10 mouse cellular contexts compared by ENCODE assay signal in genomic region chr2:128738725-128739258, GRCm38 (mm10). TPM values are rescaled to one million over a fixed set of nuclear protein-coding genes. Genes with fewer than 3 reads are reported as not detected.
DNase-seq lines count a peak whose midpoint lies in the region; ATAC-seq and TF ChIP-seq lines count a peak whose summit lies in the region.
"Had no signal": no experiment of that assay in that cellular context is flagged by ENCODE, and none has a peak within 500 bp of the region (broad histone marks: within the 10 kb centered on the region; RNA-seq: fewer than 3 reads in every experiment).

No protein-coding gene starts in this region.

- no peak for ATAC-seq in kidney, embryonic 16.5 days (ENCODE audit: low FRiP score, low TSS enrichment)

- 80% methylated on average over 10 of the region's 10 CpGs for WGBS in heart, embryonic 10.5 days
- 88% methylated on average over 10 of the region's 10 CpGs for WGBS in kidney, embryonic 16.5 days

- intact Hi-C loops in left cerebral cortex, adult 2 months (cut with DNase I), result loop anchor here (1.0 to 2.0 kb wide), 2 partner anchors 29 to 38 kb away; no protein-coding TSS in a partner anchor

- peak; percentile 95 for DNase-seq in heart, adult 11 months
- DNase-seq in heart, embryonic 10.5 days (ENCODE audit: low spot score), result no peak
- DNase-seq in adipocyte (ENCODE audit: low spot score), result peak; percentile 95
- peak; percentile 93 for DNase-seq in fibroblast of lung, adult 2 months (ENCODE audit: low read depth)
- DNase-seq in left cerebral cortex, adult 2 months (ENCODE audit: extremely low spot score in 1 of 2, low spot score in 2 of 2), result peak; percentile 43 to 49
- peak; percentile 39 for DNase-seq in right cerebral cortex, postnatal 25 days
- DNase-seq in kidney, postnatal 10 days, result no peak
- DNase-seq: liver, embryonic 13.5 days had no signal

- H3K36me3 ChIP-seq in heart, embryonic 10.5 days, result 0 out of 2 replicates have a peak, but pooled peaks cover 11% of the 10 kb centered on the region
- H3K36me3 ChIP-seq in kidney, embryonic 16.5 days (ENCODE audit: insufficient read depth, low read length), result no peaks in the 10 kb centered on the region; the same call in 1 of the 2 replicates

- peaks cover 16% of the 10 kb centered on the region for H3K4me1 ChIP-seq in heart, embryonic 10.5 days
- no peaks in the 10 kb centered on the region for H3K4me1 ChIP-seq in kidney, embryonic 16.5 days (ENCODE audit: insufficient read depth, low read length)
- H3K4me1 ChIP-seq: liver, embryonic 13.5 days had no signal

- H3K9me3 ChIP-seq in heart, embryonic 10.5 days, result no peaks in the 10 kb centered on the region
- no peaks in the 10 kb centered on the region for H3K9me3 ChIP-seq in kidney, embryonic 16.5 days (ENCODE audit: low read length)
- H3K9me3 ChIP-seq: embryonic facial prominence, embryonic 12.5 days; liver, embryonic 13.5 days had no signal

- TF ChIP-seq CTCF in left cerebral cortex, adult 2 months (IDR thresholded peaks at IDR 0.05), result no peak

- H3K4me3 ChIP-seq in heart, embryonic 10.5 days, result no peak overlapping the region
- no peak overlapping the region for H3K4me3 ChIP-seq in left cerebral cortex, adult 2 months
- no peak overlapping the region for H3K4me3 ChIP-seq in kidney, embryonic 16.5 days (ENCODE audit: low read length)
- H3K4me3 ChIP-seq: embryonic facial prominence, embryonic 12.5 days; liver, embryonic 13.5 days had no signal

- no peaks in the 10 kb centered on the region for H3K27me3 ChIP-seq in heart, embryonic 10.5 days (ENCODE audit: insufficient read depth, poor library complexity, severe bottlenecking)
- no peaks in the 10 kb centered on the region for H3K27me3 ChIP-seq in kidney, embryonic 16.5 days (ENCODE audit: insufficient read depth, low read length)
- H3K27me3 ChIP-seq: embryonic facial prominence, embryonic 12.5 days; liver, embryonic 13.5 days had no signal

- H3K4me2 ChIP-seq in kidney, embryonic 16.5 days (replicated peaks; ENCODE audit: low read depth, low read length), result no peak overlapping the region
- H3K4me2 ChIP-seq: embryonic facial prominence, embryonic 12.5 days; liver, embryonic 13.5 days had no signal

- H3K27ac ChIP-seq in heart, embryonic 10.5 days, result no peak overlapping the region
- H3K27ac ChIP-seq in left cerebral cortex, adult 2 months, result no peak overlapping the region
- H3K27ac ChIP-seq in kidney, embryonic 16.5 days (ENCODE audit: low read length), result no peak overlapping the region
- H3K27ac ChIP-seq: embryonic facial prominence, embryonic 12.5 days; liver, embryonic 13.5 days had no signal

- H3K9ac ChIP-seq in kidney, embryonic 16.5 days (replicated peaks; ENCODE audit: low read length), result no peak overlapping the region
- H3K9ac ChIP-seq: embryonic facial prominence, embryonic 12.5 days; liver, embryonic 13.5 days had no signal

RNA-seq across cellular contexts. Expression of gene Mertk, which starts 40.0 kb away (rescaled TPM):
- 3.5 and 5.0 TPM in 2 replicates for polyA plus RNA-seq in heart, embryonic 10.5 days (2016; fragmentation: Nextera tagmentation; extraction: Ambion mirVana)
- total RNA-seq in left cerebral cortex, adult 2 months (2021), result 10 to 100 TPM; 29.6 to 35.1 TPM
- polyA plus RNA-seq in kidney, embryonic 16.5 days (2015; fragmentation: Nextera tagmentation; extraction: Ambion mirVana), result 14.2 and 14.6 TPM in 2 replicates

RNA-seq across cellular contexts. Expression of gene Anapc1, which starts 51.6 kb away (rescaled TPM):
- polyA plus RNA-seq in heart, embryonic 10.5 days (2016; fragmentation: Nextera tagmentation; extraction: Ambion mirVana), result 66.6 and 68.7 TPM in 2 replicates
- total RNA-seq in left cerebral cortex, adult 2 months (2021), result 10 to 100 TPM; 60.5 to 65.4 TPM
- polyA plus RNA-seq in kidney, embryonic 16.5 days (2015; fragmentation: Nextera tagmentation; extraction: Ambion mirVana), result 62.1 and 65.9 TPM in 2 replicates

Comparison
In these comparisons a context has a peak if more than half of its experiments do, and no peak if none do; other contexts are left out.
1. DNase-seq: peak in heart, adult 11 months (single experiment), adipocyte (single experiment), fibroblast of lung, adult 2 months (single experiment), left cerebral cortex, adult 2 months (2 of 2) and right cerebral cortex, postnatal 25 days (single experiment); none in heart, embryonic 10.5 days (single experiment) and kidney, postnatal 10 days (single experiment).